Mouse (Mus musculus) kidney, adult 2 months (tissue): ENCODE measurements around the gene Mafg. TPM values are rescaled to one million over a fixed set of nuclear protein-coding genes. Genes with fewer than 3 reads are reported as not detected.
A peak's percentile ranks its signal among the peaks of the same experiment; 100 is the strongest.

ENCODE experiments used
- DNase-seq: peaks from one replicate; pipeline ENCODE4 v3.0.0; 2021
- H3K27ac ChIP-seq: fragments of 200-500 bp; 2 replicates; pipeline ENCODE4 v1.5.1; 2012; ENCODE audit warnings: low read depth, low read length, control low read depth, inconsistent platforms; ENCODE audit not compliant: insufficient read depth
- H3K27me3 ChIP-seq: fragments of 200-500 bp; replicated peaks from 2 replicates; pipeline ENCODE4 v1.6.1; 2012; ENCODE audit warnings: mild to moderate bottlenecking, moderate library complexity, low read length, inconsistent platforms; ENCODE audit not compliant: control insufficient read depth, insufficient read depth
- H3K36me3 ChIP-seq: fragments of 200-500 bp; 2 replicates; pipeline ENCODE4 v1.6.1; 2012; ENCODE audit warnings: mild to moderate bottlenecking, moderate library complexity, low read length, inconsistent platforms; ENCODE audit not compliant: control insufficient read depth, insufficient read depth
- H3K4me1 ChIP-seq: fragments of 200-500 bp; 2 replicates; pipeline ENCODE4 v1.6.1; 2011; ENCODE audit warnings: low read length; ENCODE audit not compliant: control insufficient read depth, insufficient read depth
- H3K4me3 ChIP-seq: fragments of 200-500 bp; 2 replicates; pipeline ENCODE4 v1.5.1; 2011; ENCODE audit warnings: mild to moderate bottlenecking, low read depth, low read length, control low read depth; ENCODE audit not compliant: insufficient read depth
- CTCF ChIP-seq: fragments of 200-500 bp; conservative IDR thresholded peaks from 2 replicates; pipeline ENCODE4 v1.5.1; 2011; ENCODE audit warnings: low read depth, mild to moderate bottlenecking, control low read depth, low read length, moderate library complexity, mixed read lengths; ENCODE audit not compliant: insufficient read depth, insufficient read length
- POLR2A ChIP-seq: fragments of 200-500 bp; IDR thresholded peaks from one replicate; pipeline ENCODE4 v1.6.1; 2011; ENCODE audit warnings: low read depth, low read length, control low read depth
- WGBS: fragments of 180-500 bp; shearing (Covaris S2); methylation state at CpG from one replicate; pipeline ENCODE4 v1.1.7; 2018; 5-methylcytosine and 5-hydroxymethylcytosine counted together
- polyA plus RNA-seq: library from polyadenylated mRNA; depleted of rRNA; stranded (reverse); fragments of >200 nt; gene quantifications from 2 replicates; pipeline ENCODE4 v1.2.3, GENCODE M21; 2012; rRNA removed

Mafg gene
- polyA plus RNA-seq, 1 experiment, result 62.2 TPM

GRCm38 (mm10) chr11:120579316-120580107 is 53.9 kb downstream of the Mafg start:
- H3K27me3 ChIP-seq, result no peaks in the 10 kb centered on the region
- peak overlapping the region; percentile 98 for H3K27ac ChIP-seq
- peak; percentile 75 for DNase-seq
- H3K36me3 ChIP-seq, result peaks cover 3% of the 10 kb centered on the region
- peaks cover 38% of the 10 kb centered on the region for H3K4me1 ChIP-seq
- H3K4me3 ChIP-seq, result peak overlapping the region; percentile 95
- no peak for TF ChIP-seq POLR2A
- TF ChIP-seq CTCF, result peak; percentile 72
- WGBS, result 39% methylated on average over 15 of the region's 15 CpGs

- Histone ChIP-seq H3K27ac (peak overlapping the region; percentile 61), H3K4me1 (peaks cover 38% of the 10 kb centered on the region), H3K27me3 (no peaks in the 10 kb centered on the region), H3K36me3 (peaks cover 3% of the 10 kb centered on the region), H3K4me3 (no peak overlapping the region)
- no peak for TF ChIP-seq POLR2A
- no peak for TF ChIP-seq CTCF
- peak; percentile 27 for DNase-seq
- 65% methylated on average over 11 of the region's 11 CpGs for WGBS
Measured at GRCm38 (mm10) chr11:120578694-120579243, 54.6 kb downstream of the Mafg start.

DNA sequence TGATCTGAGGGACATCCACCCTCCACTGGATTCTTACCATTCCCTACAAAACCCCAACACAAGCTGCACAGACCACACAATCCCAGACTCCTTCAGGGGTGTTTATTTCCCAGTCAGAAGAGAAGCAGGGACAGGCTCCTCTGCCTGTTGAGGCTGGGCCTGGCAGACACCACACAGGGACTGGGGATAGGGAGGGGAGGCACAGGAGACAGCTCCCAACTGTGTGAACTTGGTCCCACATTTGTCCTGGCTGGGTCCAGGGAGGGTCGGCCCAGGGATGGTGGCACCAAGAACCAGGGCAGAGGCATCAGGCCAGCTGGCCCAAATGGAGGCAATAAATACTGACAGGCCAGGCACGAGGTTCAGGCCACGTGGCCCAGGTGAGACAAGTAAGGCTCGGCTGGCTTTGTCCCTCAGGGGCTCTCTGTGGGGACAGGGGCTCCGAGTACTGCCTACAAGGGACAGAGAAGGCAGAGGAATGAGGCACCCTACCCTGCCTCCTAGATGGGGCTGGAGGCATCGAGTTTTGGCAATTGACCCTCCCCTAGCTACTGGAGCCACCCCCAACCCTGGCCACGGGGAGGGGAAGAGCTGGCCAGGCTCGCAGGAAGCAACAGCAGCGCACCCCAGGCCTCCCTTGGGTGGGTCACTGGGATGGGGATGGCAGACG is 55.2 kb downstream of the Mafg start:
- TF ChIP-seq CTCF (no peak), POLR2A (no peak)
- 45% methylated on average over 10 of the region's 10 CpGs for WGBS
- Histone ChIP-seq H3K4me1 (peaks cover 38% of the 10 kb centered on the region), H3K4me3 (no peak overlapping the region), H3K27me3 (no peaks in the 10 kb centered on the region), H3K27ac (peak overlapping the region; percentile 61), H3K36me3 (peaks cover 3% of the 10 kb centered on the region)
- DNase-seq, result peak; percentile 75

DNA sequence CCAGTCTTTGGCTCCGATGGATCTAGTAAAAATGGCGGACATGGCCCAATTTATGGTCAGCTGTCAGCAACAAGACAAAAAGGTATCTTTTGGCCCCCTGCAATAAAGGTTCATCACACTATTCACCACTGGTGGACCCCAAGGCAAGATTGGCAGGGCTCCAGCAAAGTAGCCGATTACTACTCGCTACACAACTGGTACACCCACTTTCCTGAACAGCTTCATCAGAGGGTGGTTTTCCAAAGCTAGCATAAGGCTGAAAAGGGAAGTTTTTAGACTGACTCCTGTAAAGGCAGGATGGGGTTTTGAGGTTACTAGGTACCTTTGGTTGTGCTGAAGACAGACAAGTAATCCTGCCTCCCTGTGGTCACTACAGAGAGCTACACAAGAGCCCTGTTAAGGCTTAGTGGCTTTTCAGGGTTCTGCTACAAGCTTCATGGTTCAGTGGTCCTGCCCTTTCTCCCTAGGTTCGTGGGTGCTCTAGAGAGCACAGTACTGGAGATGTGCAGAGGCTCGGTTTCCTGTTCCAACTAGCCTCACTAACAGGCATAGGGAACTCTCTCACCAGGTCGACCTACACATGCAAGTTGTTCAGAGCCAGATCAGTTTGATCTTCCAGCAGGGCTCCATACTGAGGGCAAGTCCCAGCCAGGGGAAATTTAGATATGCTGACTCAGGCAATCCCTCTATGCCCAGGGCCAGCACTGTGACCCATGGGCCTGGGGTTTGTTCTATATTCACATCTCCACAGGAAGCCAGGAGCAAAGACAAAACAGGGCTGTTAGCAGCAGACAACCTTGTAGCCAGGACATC is 56.0 kb downstream of the Mafg start:
- Histone ChIP-seq H3K27ac (peak overlapping the region; percentile 92), H3K27me3 (no peaks in the 10 kb centered on the region), H3K4me3 (peak overlapping the region; percentile 22), H3K36me3 (peaks cover 3% of the 10 kb centered on the region), H3K4me1 (peaks cover 38% of the 10 kb centered on the region)
- 49% methylated on average over 7 of the region's 7 CpGs for WGBS
- DNase-seq, result peak; percentile 82
- TF ChIP-seq CTCF (peak; percentile 49; the same call in 1 of the 2 replicates), POLR2A (no peak)

- Histone ChIP-seq H3K4me1 (peaks cover 44% of the 10 kb centered on the region), H3K27ac (peak overlapping the region; percentile 92), H3K27me3 (no peaks in the 10 kb centered on the region), H3K36me3 (peaks cover 3% of the 10 kb centered on the region), H3K4me3 (no peak overlapping the region)
- TF ChIP-seq CTCF, result no peak
- peak; percentile 30 for TF ChIP-seq POLR2A
- WGBS, result 62% methylated on average over 3 of the region's 3 CpGs
- DNase-seq, result peak; percentile 94
Measured at GRCm38 (mm10) chr11:120576365-120576981, 56.9 kb downstream of the Mafg start.

- Histone ChIP-seq H3K4me3 (no peak overlapping the region), H3K27ac (peak overlapping the region; percentile 85), H3K4me1 (peaks cover 45% of the 10 kb centered on the region), H3K27me3 (no peaks in the 10 kb centered on the region), H3K36me3 (peaks cover 3% of the 10 kb centered on the region)
- DNase-seq, result no peak
- TF ChIP-seq POLR2A (no peak), CTCF (no peak)
Measured at GRCm38 (mm10) chr11:120575940-120576339, 57.5 kb downstream of the Mafg start.

Other genes with a start within 250 kb of the Mafg start
- 39.5 and 45.4 TPM in 2 replicates for gene Nploc4, start 195.9 kb downstream of the Mafg start, polyA plus RNA-seq
- 0.05 and 0.48 TPM in 2 replicates for gene Tspan10, start 191.0 kb downstream of the Mafg start, polyA plus RNA-seq
- gene Pde6g, start 180.1 kb downstream of the Mafg start, polyA plus RNA-seq, result 1.8 TPM in 2 replicates
- gene Oxld1, start 175.5 kb downstream of the Mafg start, polyA plus RNA-seq, result 48.6 and 49.3 TPM in 2 replicates
- gene Ccdc137, start 175.5 kb downstream of the Mafg start, polyA plus RNA-seq, result 14.8 and 15.1 TPM in 2 replicates
- gene Arl16, start 166.0 kb downstream of the Mafg start, polyA plus RNA-seq, result 21.1 and 23.8 TPM in 2 replicates
- 282 and 300 TPM in 2 replicates for gene Mrpl12, start 149.0 kb downstream of the Mafg start, polyA plus RNA-seq
- gene Slc25a10, start 141.8 kb downstream of the Mafg start, polyA plus RNA-seq, result 751 and 939 TPM in 2 replicates
- 52.8 and 77.3 TPM in 2 replicates for gene Gcgr, start 102.9 kb downstream of the Mafg start, polyA plus RNA-seq
- 129 and 131 TPM in 2 replicates for gene Mcrip1, start 83.9 kb downstream of the Mafg start, polyA plus RNA-seq
- 9.5 TPM in 1 of 2 replicates, not detected in the other for gene Ppp1r27, start 82.5 kb downstream of the Mafg start, polyA plus RNA-seq
- gene P4hb, start 60.3 kb downstream of the Mafg start, polyA plus RNA-seq, result 323 and 342 TPM in 2 replicates
- 543 and 613 TPM in 2 replicates for gene Arhgdia, start 52.0 kb downstream of the Mafg start, polyA plus RNA-seq
- gene Alyref, start 35.2 kb downstream of the Mafg start, polyA plus RNA-seq, result 18.8 and 29.0 TPM in 2 replicates
- gene Anapc11, start 35.2 kb downstream of the Mafg start, polyA plus RNA-seq, result 137 and 143 TPM in 2 replicates
- 7.7 and 12.9 TPM in 2 replicates for gene Npb, start 25.1 kb downstream of the Mafg start, polyA plus RNA-seq
- gene Pcyt2, start 15.7 kb downstream of the Mafg start, polyA plus RNA-seq, result 432 and 566 TPM in 2 replicates
- gene Sirt7, start 8.4 kb downstream of the Mafg start, polyA plus RNA-seq, result 72.2 and 76.8 TPM in 2 replicates
- gene Pycr1, start 10.2 kb upstream of the Mafg start, polyA plus RNA-seq, result 1.0 and 1.5 TPM in 2 replicates
- gene Myadml2, start 14.6 kb upstream of the Mafg start, polyA plus RNA-seq, result 0.27 and 1.0 TPM in 2 replicates
- gene Notum, start 27.6 kb upstream of the Mafg start, polyA plus RNA-seq, result 25.5 and 26.1 TPM in 2 replicates
- 105 and 106 TPM in 2 replicates for gene Aspscr1, start 39.4 kb upstream of the Mafg start, polyA plus RNA-seq
- 157 and 166 TPM in 2 replicates for gene Cenpx, start 80.1 kb upstream of the Mafg start, polyA plus RNA-seq
- gene Lrrc45, start 80.3 kb upstream of the Mafg start, polyA plus RNA-seq, result 17.5 and 19.5 TPM in 2 replicates
- 14.5 and 17.0 TPM in 2 replicates for gene Rac3, start 87.9 kb upstream of the Mafg start, polyA plus RNA-seq
- 910 and 990 TPM in 2 replicates for gene Dcxr, start 93.7 kb upstream of the Mafg start, polyA plus RNA-seq
- 31.3 and 45.3 TPM in 2 replicates for gene Cbr2, start 98.5 kb upstream of the Mafg start, polyA plus RNA-seq
- 0.53 and 0.55 TPM in 2 replicates for gene Hmga1b, start 129.2 kb upstream of the Mafg start, polyA plus RNA-seq
- gene Rfng, start 150.6 kb upstream of the Mafg start, polyA plus RNA-seq, result 69.0 and 80.5 TPM in 2 replicates
- gene Gps1, start 150.7 kb upstream of the Mafg start, polyA plus RNA-seq, result 173 and 175 TPM in 2 replicates
- 42.3 and 42.6 TPM in 2 replicates for gene Dus1l, start 162.8 kb upstream of the Mafg start, polyA plus RNA-seq
- 936 and 1,244 TPM in 2 replicates for gene Fasn, start 190.9 kb upstream of the Mafg start, polyA plus RNA-seq